Mouse (Mus musculus): ENCODE measurements around the gene Il17re.

DNA sequence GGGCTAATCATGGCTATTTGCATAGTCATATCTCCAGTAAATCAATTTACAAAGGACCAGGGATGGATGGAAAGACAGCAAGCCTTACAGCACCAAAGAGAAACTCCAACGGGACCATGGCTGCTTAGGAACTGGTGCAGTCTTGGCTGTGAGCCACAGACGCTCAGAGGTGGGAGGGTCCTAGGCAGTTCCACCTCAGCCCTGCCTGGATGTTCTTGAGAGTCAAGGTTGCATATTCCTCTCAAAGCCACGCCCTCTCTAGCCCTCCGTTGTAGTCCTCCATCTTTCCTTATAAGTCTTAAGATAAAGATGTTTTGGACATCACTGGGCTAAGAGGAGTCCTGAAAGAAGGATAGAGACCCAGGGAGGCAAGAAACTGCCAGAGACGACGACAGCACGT lies 5.8 kb downstream of the Il17re start:
- no peak for TF ChIP-seq MAFK (IDR thresholded peaks at IDR 0.05; ENCODE audit: insufficient read depth, low read depth, low read length)
- no peak for TF ChIP-seq HCFC1 (IDR thresholded peaks at IDR 0.05; ENCODE audit: borderline replicate concordance, insufficient read depth, low read length)
- TF ChIP-seq CHD2 (IDR thresholded peaks at IDR 0.05; ENCODE audit: low read depth, low read length), result no peak
- TF ChIP-seq ZC3H11A (IDR thresholded peaks at IDR 0.05; ENCODE audit: borderline replicate concordance, low read depth, low read length), result no peak
